Mouse (Mus musculus) olfactory bulb, adult 2 months (tissue): Measurements from ENCODE around the gene Snhg11.

Source experiments
- CTCF ChIP-seq: fragments of 200-500 bp; IDR thresholded peaks from 2 replicates; pipeline ENCODE4 v1.5.1; 2012; ENCODE audit warnings: low read depth, mild to moderate bottlenecking, low read length, moderate library complexity; ENCODE audit not compliant: insufficient read depth
- POLR2A ChIP-seq: fragments of 200-500 bp; IDR thresholded peaks from 2 replicates; pipeline ENCODE4 v1.6.1; 2012; ENCODE audit warnings: mild to moderate bottlenecking, low read depth, low read length, moderate library complexity; ENCODE audit not compliant: insufficient read depth

- TF ChIP-seq CTCF: no peak
- no peak for TF ChIP-seq POLR2A
Observed at GRCm38 (mm10) chr2:158415826-158416225, 40.4 kb downstream of the Snhg11 start.
